Mouse (Mus musculus): ENCODE measurements around the gene Phf5a. TPM values are rescaled to one million over a fixed set of nuclear protein-coding genes. Genes with fewer than 3 reads are reported as not detected.

Gene Phf5a
- polyA plus RNA-seq, 1 experiment from 2014 or later: 197 TPM

DNA sequence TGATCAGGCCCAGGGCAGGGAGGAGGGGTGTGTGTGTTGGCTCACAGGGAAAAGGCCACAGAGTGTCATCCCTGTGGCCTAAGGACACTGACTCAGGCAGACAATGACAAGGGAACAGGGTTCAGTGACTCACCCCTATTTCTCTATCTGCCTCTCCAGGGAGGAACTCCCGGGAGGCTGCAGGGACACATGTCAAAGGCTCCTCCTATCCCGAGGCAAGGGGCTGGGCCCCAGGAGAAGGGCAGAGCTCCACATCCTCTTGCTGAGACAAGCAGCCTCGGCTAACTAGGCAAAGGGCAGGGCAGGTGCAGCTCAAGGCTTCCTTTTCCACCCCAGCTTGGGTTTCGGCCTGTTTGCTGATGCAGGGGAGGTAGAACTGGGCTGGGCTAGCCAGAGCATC lies 26.0 kb downstream of the Phf5a start:
- DNase-seq (ENCODE audit: low spot score, missing footprints): peak; percentile 41
- no peak overlapping the region for H3K9ac ChIP-seq (ENCODE audit: low read length)
- WGBS: 33% methylated on average over 4 of the region's 4 CpGs

DNA sequence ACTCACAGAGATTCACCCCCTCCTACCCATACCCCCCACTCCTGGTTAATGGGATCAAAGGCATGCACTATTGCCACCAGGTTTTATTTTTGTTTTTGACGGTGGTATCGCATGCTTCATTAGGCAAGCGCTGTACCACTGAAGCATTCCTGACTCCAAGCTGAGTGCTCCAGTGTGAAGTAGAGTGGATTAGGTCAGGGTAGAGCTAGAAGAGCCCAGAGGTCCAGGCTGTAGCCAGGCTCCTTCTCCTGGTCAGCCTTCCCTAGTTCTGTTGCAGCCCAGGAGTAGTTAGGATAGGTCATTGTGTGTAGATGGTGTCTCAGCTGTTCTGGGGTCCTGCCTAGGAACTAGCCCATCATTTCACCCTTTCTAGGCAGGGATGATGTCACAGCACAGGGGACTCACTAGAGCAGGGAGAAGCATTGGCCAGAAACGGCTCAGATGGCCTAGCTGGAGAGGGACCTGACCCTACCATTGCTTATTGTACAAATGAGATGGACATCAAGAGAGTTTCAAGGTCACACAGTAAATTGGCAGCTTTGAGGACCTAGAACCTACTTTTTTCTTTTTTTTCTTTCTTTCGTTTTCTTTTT lies 26.6 kb downstream of the Phf5a start:
- no peaks in the 10 kb centered on the region for H3K9me3 ChIP-seq (ENCODE audit: control insufficient read depth, low read length)
- no peak overlapping the region for H3K9ac ChIP-seq (ENCODE audit: low read length)
- ATAC-seq (ENCODE audit: low FRiP score) (no peak), DNase-seq (ENCODE audit: low spot score, missing footprints) (peak; percentile 74)
- no peak overlapping the region for H3K4me3 ChIP-seq (ENCODE audit: low read depth, low read length)
- 79% methylated on average over 5 of the region's 5 CpGs for WGBS
- H3K4me2 ChIP-seq: no peak overlapping the region
- no peaks in the 10 kb centered on the region for H3K27me3 ChIP-seq (ENCODE audit: control insufficient read depth, insufficient read depth, low read length)
- H3K4me1 ChIP-seq (ENCODE audit: control insufficient read depth, insufficient read depth, low read length): no peaks in the 10 kb centered on the region
- peaks cover 11% of the 10 kb centered on the region; the same call in 1 of the 2 replicates for H3K36me3 ChIP-seq (ENCODE audit: control insufficient read depth, insufficient read depth, low read length)
- no peak overlapping the region for H3K27ac ChIP-seq (ENCODE audit: low read depth, low read length)

More for the DNA sequence above, 26.0 kb downstream of the Phf5a start:
- Histone ChIP-seq H3K4me2 (no peak overlapping the region), H3K9me3 (ENCODE audit: control insufficient read depth, low read length) (no peaks in the 10 kb centered on the region), H3K27me3 (ENCODE audit: control insufficient read depth, insufficient read depth, low read length) (no peaks in the 10 kb centered on the region), H3K4me3 (ENCODE audit: low read depth, low read length) (no peak overlapping the region), H3K36me3 (ENCODE audit: control insufficient read depth, insufficient read depth, low read length) (peaks cover 14% of the 10 kb centered on the region; the same call in 1 of the 2 replicates), H3K4me1 (ENCODE audit: control insufficient read depth, insufficient read depth, low read length) (no peaks in the 10 kb centered on the region), H3K27ac (ENCODE audit: low read depth, low read length) (no peak overlapping the region)
- ATAC-seq (ENCODE audit: low FRiP score): no peak

GRCm38 (mm10) chr15:81842275-81842674 lies 29.4 kb downstream of the Phf5a start:
- no peak overlapping the region for H3K9ac ChIP-seq (ENCODE audit: low read length)
- H3K4me3 ChIP-seq (ENCODE audit: low read depth, low read length): no peak overlapping the region
- no peak overlapping the region for H3K27ac ChIP-seq (ENCODE audit: low read depth, low read length)
- no peaks in the 10 kb centered on the region for H3K27me3 ChIP-seq (ENCODE audit: control insufficient read depth, insufficient read depth, low read length)
- DNase-seq (ENCODE audit: low spot score, missing footprints) (peak; percentile 8), ATAC-seq (ENCODE audit: low FRiP score) (no peak)
- no peak overlapping the region for H3K4me2 ChIP-seq
- H3K9me3 ChIP-seq (ENCODE audit: control insufficient read depth, low read length): no peaks in the 10 kb centered on the region
- 90% methylated on average over 7 of the region's 7 CpGs for WGBS
- H3K4me1 ChIP-seq (ENCODE audit: control insufficient read depth, insufficient read depth, low read length): no peaks in the 10 kb centered on the region
- no peaks in the 10 kb centered on the region for H3K36me3 ChIP-seq (ENCODE audit: control insufficient read depth, insufficient read depth, low read length)

DNA sequence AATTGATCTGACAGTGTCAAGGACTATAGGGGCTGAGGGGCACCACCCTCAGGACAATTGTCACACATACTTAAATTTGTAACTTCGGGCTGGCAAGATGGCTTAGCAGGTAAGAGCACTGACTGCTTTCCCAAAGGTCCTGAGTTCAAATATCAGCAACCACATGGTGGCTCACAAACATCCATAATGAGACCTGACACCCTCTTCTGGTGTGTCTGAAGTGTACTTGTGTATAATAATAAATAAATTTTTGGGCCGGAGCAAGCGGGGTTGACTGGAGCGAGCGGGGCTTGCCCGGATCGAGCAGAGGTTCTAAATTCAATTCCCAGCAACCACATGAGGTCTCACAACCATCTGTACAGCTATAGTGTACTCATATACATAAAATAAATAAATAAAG lies 31.4 kb downstream of the Phf5a start:
- no peaks in the 10 kb centered on the region for H3K9me3 ChIP-seq (ENCODE audit: control insufficient read depth, low read length)
- H3K9ac ChIP-seq (ENCODE audit: low read length): no peak overlapping the region
- no peak for ATAC-seq (ENCODE audit: low FRiP score)
- no peaks in the 10 kb centered on the region for H3K27me3 ChIP-seq (ENCODE audit: control insufficient read depth, insufficient read depth, low read length)
- no peak for DNase-seq (ENCODE audit: low spot score, missing footprints)
- H3K36me3 ChIP-seq (ENCODE audit: control insufficient read depth, insufficient read depth, low read length): no peaks in the 10 kb centered on the region
- no peak overlapping the region for H3K4me3 ChIP-seq (ENCODE audit: low read depth, low read length)
- H3K4me2 ChIP-seq: no peak overlapping the region
- WGBS: 90% methylated on average over 7 of the region's 7 CpGs
- H3K27ac ChIP-seq (ENCODE audit: low read depth, low read length): no peak overlapping the region
- no peaks in the 10 kb centered on the region; the same call in 1 of the 2 replicates for H3K4me1 ChIP-seq (ENCODE audit: control insufficient read depth, insufficient read depth, low read length)

DNA sequence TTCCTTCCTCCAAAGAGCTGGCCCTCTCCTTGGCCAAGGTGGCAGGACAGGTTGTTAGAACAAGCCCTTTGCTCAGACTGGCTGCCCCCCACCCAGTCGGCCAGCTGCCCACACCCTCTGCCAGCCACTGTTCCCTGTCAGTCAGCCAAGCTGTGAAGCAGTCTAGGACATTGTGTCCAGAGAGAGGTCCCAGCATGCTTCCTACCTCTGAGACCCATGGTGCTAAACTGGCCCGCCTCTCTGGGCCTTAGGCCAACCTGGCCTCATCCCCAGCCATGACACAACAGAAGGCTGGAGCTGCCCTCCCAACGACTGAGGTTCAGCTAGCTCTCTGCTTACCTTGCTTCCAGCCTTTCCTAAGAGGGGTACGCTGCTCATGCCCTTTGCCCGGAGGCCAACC lies 32.1 kb downstream of the Phf5a start:
- H3K27me3 ChIP-seq (ENCODE audit: control insufficient read depth, insufficient read depth, low read length): no peaks in the 10 kb centered on the region
- no peaks in the 10 kb centered on the region for H3K36me3 ChIP-seq (ENCODE audit: control insufficient read depth, insufficient read depth, low read length)
- H3K9ac ChIP-seq (ENCODE audit: low read length): no peak overlapping the region
- H3K9me3 ChIP-seq (ENCODE audit: control insufficient read depth, low read length): no peaks in the 10 kb centered on the region
- DNase-seq (ENCODE audit: low spot score, missing footprints) (no peak), ATAC-seq (ENCODE audit: low FRiP score) (no peak)
- H3K4me3 ChIP-seq (ENCODE audit: low read depth, low read length): no peak overlapping the region
- no peak overlapping the region for H3K27ac ChIP-seq (ENCODE audit: low read depth, low read length)
- WGBS: 71% methylated on average over 5 of the region's 5 CpGs
- H3K4me1 ChIP-seq (ENCODE audit: control insufficient read depth, insufficient read depth, low read length): no peaks in the 10 kb centered on the region; the same call in 1 of the 2 replicates
- no peak overlapping the region for H3K4me2 ChIP-seq

DNA sequence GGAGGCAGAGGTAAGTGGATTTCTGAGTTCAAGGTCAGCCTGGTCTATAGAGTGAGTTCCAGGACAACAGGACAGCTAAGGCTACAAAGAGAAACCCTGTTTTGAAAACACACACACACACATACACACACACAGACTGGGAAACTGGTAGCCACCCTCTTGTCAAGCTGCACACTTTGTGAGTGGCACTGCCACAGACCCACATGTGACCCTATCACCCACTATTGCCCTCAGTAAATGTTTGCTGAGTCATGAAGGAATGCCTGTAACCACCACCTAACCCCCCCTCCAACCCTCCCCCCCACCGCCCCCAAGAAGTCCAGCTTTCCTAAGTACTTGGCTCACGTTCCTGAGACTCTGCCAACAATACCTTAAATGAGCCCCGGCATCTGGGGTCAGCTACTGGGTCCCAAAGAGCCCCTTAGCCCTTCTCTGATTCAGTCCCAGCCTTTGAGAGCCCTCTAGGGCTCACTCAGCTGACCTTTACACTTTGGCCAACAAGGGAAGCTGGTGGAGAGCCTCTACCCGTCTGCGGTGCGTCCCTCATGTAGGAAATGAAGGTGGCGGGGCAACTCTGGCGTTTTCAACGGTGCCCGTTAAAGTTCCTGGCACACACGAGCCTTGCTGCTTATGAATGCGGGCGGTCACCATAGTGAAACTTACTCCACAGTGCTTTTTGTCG lies 33.0 kb downstream of the Phf5a start:
- WGBS: 81% methylated on average over 14 of the region's 14 CpGs
- Histone ChIP-seq H3K4me3 (ENCODE audit: low read depth, low read length) (no peak overlapping the region), H3K9ac (ENCODE audit: low read length) (no peak overlapping the region), H3K4me2 (no peak overlapping the region), H3K27ac (ENCODE audit: low read depth, low read length) (no peak overlapping the region), H3K36me3 (ENCODE audit: control insufficient read depth, insufficient read depth, low read length) (no peaks in the 10 kb centered on the region), H3K27me3 (ENCODE audit: control insufficient read depth, insufficient read depth, low read length) (no peaks in the 10 kb centered on the region), H3K4me1 (ENCODE audit: control insufficient read depth, insufficient read depth, low read length) (no peaks in the 10 kb centered on the region; the same call in 1 of the 2 replicates), H3K9me3 (ENCODE audit: control insufficient read depth, low read length) (no peaks in the 10 kb centered on the region)
- ATAC-seq (ENCODE audit: low FRiP score) (no peak), DNase-seq (ENCODE audit: low spot score, missing footprints) (peak; percentile 61)

- H3K9me3 ChIP-seq (ENCODE audit: control insufficient read depth, low read length): no peaks in the 10 kb centered on the region
- DNase-seq (ENCODE audit: low spot score, missing footprints) (peak; percentile 73), ATAC-seq (ENCODE audit: low FRiP score) (no peak)
- no peak overlapping the region for H3K27ac ChIP-seq (ENCODE audit: low read depth, low read length)
- H3K9ac ChIP-seq (ENCODE audit: low read length): no peak overlapping the region
- H3K27me3 ChIP-seq (ENCODE audit: control insufficient read depth, insufficient read depth, low read length): no peaks in the 10 kb centered on the region
- no peaks in the 10 kb centered on the region for H3K36me3 ChIP-seq (ENCODE audit: control insufficient read depth, insufficient read depth, low read length)
- no peak overlapping the region for H3K4me2 ChIP-seq
- 59% methylated on average over 7 of the region's 7 CpGs for WGBS
- no peak overlapping the region for H3K4me3 ChIP-seq (ENCODE audit: low read depth, low read length)
- H3K4me1 ChIP-seq (ENCODE audit: control insufficient read depth, insufficient read depth, low read length): no peaks in the 10 kb centered on the region; the same call in 1 of the 2 replicates
Observed at GRCm38 (mm10) chr15:81836966-81837920, 34.5 kb downstream of the Phf5a start.

- peak overlapping the region; percentile 31 for H3K9ac ChIP-seq (ENCODE audit: low read length)
- H3K27me3 ChIP-seq (ENCODE audit: control insufficient read depth, insufficient read depth, low read length): no peaks in the 10 kb centered on the region
- no peaks in the 10 kb centered on the region for H3K36me3 ChIP-seq (ENCODE audit: control insufficient read depth, insufficient read depth, low read length)
- DNase-seq (ENCODE audit: low spot score, missing footprints): peak; percentile 88
- no peaks in the 10 kb centered on the region for H3K9me3 ChIP-seq (ENCODE audit: control insufficient read depth, low read length)
- no peaks in the 10 kb centered on the region; the same call in 1 of the 2 replicates for H3K4me1 ChIP-seq (ENCODE audit: control insufficient read depth, insufficient read depth, low read length)
- H3K4me2 ChIP-seq: peak overlapping the region; percentile 39
- no peak overlapping the region for H3K27ac ChIP-seq (ENCODE audit: low read depth, low read length)
- WGBS: 2% methylated on average over 33 of the region's 33 CpGs
- ATAC-seq (ENCODE audit: low FRiP score): peak; percentile 75
- H3K4me3 ChIP-seq (ENCODE audit: low read depth, low read length): peak overlapping the region; percentile 13; the same call in 1 of the 2 replicates
Observed at GRCm38 (mm10) chr15:81836124-81836821, 35.4 kb downstream of the Phf5a start.
